Mouse (Mus musculus) CH12.LX (cell line): ENCODE results near the gene Ttc34. TPM values are rescaled to one million over a fixed set of nuclear protein-coding genes. Genes with fewer than 3 reads are reported as not detected.

Experiments
- DNase-seq: peaks from one replicate; pipeline ENCODE4 v3.0.0-alpha.2; 2013; ENCODE audit errors: extremely low read depth
- H3K27ac ChIP-seq: 2 replicates; pipeline ENCODE4 v1.5.1; 2012; ENCODE audit warnings: low read depth, mild to moderate bottlenecking, control low read depth, moderate library complexity; ENCODE audit not compliant: insufficient read depth
- H3K27me3 ChIP-seq: replicated peaks from 2 replicates; pipeline ENCODE3; 2012; ENCODE audit warnings: inconsistent platforms
- H3K36me3 ChIP-seq, 2 experiments: replicated peaks in 1 of 2; 2 replicates each; pipeline versions ENCODE3 to v1.6.1; 2012; ENCODE audit warnings: inconsistent platforms in 1 of 2, low read length in 1 of 2, mild to moderate bottlenecking in 1 of 2, mixed read lengths in 1 of 2, moderate library complexity in 1 of 2; ENCODE audit not compliant: control insufficient read depth in 1 of 2, insufficient read depth in 1 of 2
- H3K4me1 ChIP-seq, 2 experiments: 2 replicates each; pipeline ENCODE4 v1.6.1; 2012; ENCODE audit warnings: inconsistent platforms in 1 of 2, moderate library complexity in 1 of 2; ENCODE audit not compliant: insufficient read depth in 2 of 2, control insufficient read depth in 1 of 2
- H3K4me2 ChIP-seq: 2 replicates; pipeline ENCODE4 v1.6.1; 2012; ENCODE audit warnings: low read depth, mild to moderate bottlenecking, control low read depth; ENCODE audit not compliant: poor library complexity, insufficient read depth, severe bottlenecking
- H3K4me3 ChIP-seq, 3 experiments: fragments of 150-350 bp in 1 of 3; sonication (generic) in 1 of 3; replicated peaks in 1 of 3; 2 replicates each; pipeline versions ENCODE3 to v1.5.1; 2011 to 2012; ENCODE audit warnings: low read depth in 2 of 3, low read length in 2 of 3, mild to moderate bottlenecking in 2 of 3, moderate library complexity in 2 of 3, control low read depth in 1 of 3, improper control_type of control experiment in 1 of 3, inconsistent platforms in 1 of 3, mixed read lengths in 1 of 3; ENCODE audit not compliant: poor library complexity in 1 of 3
- H3K79me2 ChIP-seq: replicated peaks from 2 replicates; pipeline ENCODE4 v1.6.1; 2012; ENCODE audit warnings: mild to moderate bottlenecking, moderate library complexity; ENCODE audit not compliant: control insufficient read depth, poor library complexity, insufficient read depth, severe bottlenecking; ENCODE audit errors: extremely low read depth
- H3K9ac ChIP-seq: 2 replicates; pipeline ENCODE4 v1.6.1; 2012; ENCODE audit warnings: low read depth, mild to moderate bottlenecking, control low read depth, moderate library complexity; ENCODE audit not compliant: insufficient read depth
- H3K9me3 ChIP-seq: replicated peaks from 2 replicates; pipeline ENCODE3; 2012; ENCODE audit warnings: low read length, inconsistent platforms, mixed read lengths
- EP300 ChIP-seq: IDR thresholded peaks from 2 replicates; pipeline ENCODE4 v1.6.1; 2011; ENCODE audit warnings: low read length, improper control_type of control experiment
- ETS1 ChIP-seq: conservative IDR thresholded peaks from 2 replicates; pipeline ENCODE4 v1.6.1; 2012; ENCODE audit warnings: low read depth, mild to moderate bottlenecking, inconsistent platforms, low read length, improper control_type of control experiment, moderate library complexity
- GABPA ChIP-seq: IDR thresholded peaks from 2 replicates; pipeline ENCODE4 v1.6.1; 2012; ENCODE audit warnings: low read depth, low read length, improper control_type of control experiment, inconsistent platforms; ENCODE audit not compliant: insufficient replicate concordance
- HCFC1 ChIP-seq: IDR thresholded peaks from 2 replicates; pipeline ENCODE4 v1.6.1; 2012; ENCODE audit warnings: low read depth, mild to moderate bottlenecking, inconsistent platforms, low read length, improper control_type of control experiment
- JUN ChIP-seq: IDR thresholded peaks from 2 replicates; pipeline ENCODE4 v1.6.1; 2011; ENCODE audit warnings: low read depth, mild to moderate bottlenecking, low read length, improper control_type of control experiment, moderate library complexity; ENCODE audit not compliant: insufficient read depth
- JUND ChIP-seq: conservative IDR thresholded peaks from 2 replicates; pipeline ENCODE4 v1.6.1; 2011; ENCODE audit warnings: low read depth, low read length, improper control_type of control experiment
- MAFK ChIP-seq: IDR thresholded peaks from 2 replicates; pipeline ENCODE4 v1.6.1; 2011; ENCODE audit warnings: low read length, improper control_type of control experiment; ENCODE audit not compliant: insufficient replicate concordance
- MAZ ChIP-seq: IDR thresholded peaks from 2 replicates; pipeline ENCODE4 v1.6.1; 2012; ENCODE audit warnings: low read depth, mild to moderate bottlenecking, inconsistent platforms, low read length, improper control_type of control experiment, moderate library complexity
- MEF2A ChIP-seq: IDR thresholded peaks from 2 replicates; pipeline ENCODE4 v1.6.1; 2014; ENCODE audit warnings: low read depth, mild to moderate bottlenecking, inconsistent platforms, low read length, improper control_type of control experiment, borderline replicate concordance
- MXI1 ChIP-seq: IDR thresholded peaks from 2 replicates; pipeline ENCODE4 v1.6.1; 2011; ENCODE audit warnings: mild to moderate bottlenecking, low read depth, low read length, improper control_type of control experiment
- NELFE ChIP-seq: IDR thresholded peaks from 2 replicates; pipeline ENCODE4 v1.6.1; 2011; ENCODE audit warnings: low read depth, low read length, improper control_type of control experiment
- NRF1 ChIP-seq: IDR thresholded peaks from 2 replicates; pipeline ENCODE4 v1.6.1; 2014; ENCODE audit warnings: low read depth, mild to moderate bottlenecking, inconsistent platforms, low read length, improper control_type of control experiment, moderate library complexity
- PAX5 ChIP-seq: IDR thresholded peaks from 2 replicates; pipeline ENCODE4 v1.6.1; 2012; ENCODE audit warnings: low read length, inconsistent platforms, mixed read lengths
- POLR2A ChIP-seq: IDR thresholded peaks from 2 replicates; pipeline ENCODE4 v1.6.1; 2011; ENCODE audit warnings: low read depth, mild to moderate bottlenecking, improper control_type of control experiment, low read length
- RAD21 ChIP-seq: IDR thresholded peaks from 2 replicates; pipeline ENCODE4 v1.6.1; 2011; ENCODE audit warnings: low read depth, mild to moderate bottlenecking, low read length, improper control_type of control experiment, moderate library complexity
- RCOR1 ChIP-seq: conservative IDR thresholded peaks from 2 replicates; pipeline ENCODE4 v1.6.1; 2012; ENCODE audit warnings: low read depth, mild to moderate bottlenecking, inconsistent platforms, low read length, improper control_type of control experiment
- SIN3A ChIP-seq: IDR thresholded peaks from 2 replicates; pipeline ENCODE4 v1.6.1; 2012; ENCODE audit warnings: low read length, improper control_type of control experiment, inconsistent platforms
- TBP ChIP-seq: conservative IDR thresholded peaks from 2 replicates; pipeline ENCODE4 v1.6.1; 2011; ENCODE audit warnings: low read depth, low read length, improper control_type of control experiment
- TCF12 ChIP-seq: IDR thresholded peaks from 2 replicates; pipeline ENCODE4 v1.6.1; 2014; ENCODE audit warnings: low read depth, mild to moderate bottlenecking, inconsistent platforms, low read length, improper control_type of control experiment
- USF1 ChIP-seq: IDR thresholded peaks from 2 replicates; pipeline ENCODE4 v1.6.1; 2014; ENCODE audit warnings: low read depth, mild to moderate bottlenecking, inconsistent platforms, low read length, improper control_type of control experiment
- USF2 ChIP-seq: conservative IDR thresholded peaks from 2 replicates; pipeline ENCODE4 v1.6.1; 2011; ENCODE audit warnings: low read depth, low read length, improper control_type of control experiment
- ZC3H11A ChIP-seq: IDR thresholded peaks from 2 replicates; pipeline ENCODE4 v1.6.1; 2012; ENCODE audit warnings: low read depth, mild to moderate bottlenecking, inconsistent platforms, low read length, improper control_type of control experiment
- ZKSCAN1 ChIP-seq: IDR thresholded peaks from 2 replicates; pipeline ENCODE4 v1.6.1; 2012; ENCODE audit warnings: low read depth, inconsistent platforms, low read length, improper control_type of control experiment, borderline replicate concordance
- ZMIZ1 ChIP-seq: IDR thresholded peaks from 2 replicates; pipeline ENCODE4 v1.6.1; 2012; ENCODE audit warnings: low read depth, mild to moderate bottlenecking, inconsistent platforms, low read length, improper control_type of control experiment
- ZNF384 ChIP-seq: IDR thresholded peaks from 2 replicates; pipeline ENCODE4 v1.6.1; 2012; ENCODE audit warnings: low read depth, low read length, improper control_type of control experiment, inconsistent platforms
- dilution Hi-C: fragments of 300-500 bp; cut with MboI; formaldehyde crosslinking; loops from 2 replicates; pipeline ENCODE4 v1.14.3; 2020; ENCODE audit warnings: low sequenced_read_pairs; ENCODE audit not compliant: extremely low pct_unique_long_range_greater_than_20kb, extremely low pct_ligation_motif_present
- in situ Hi-C: fragments of 300-500 bp; cut with MboI; formaldehyde crosslinking; loops from 3 replicates; pipeline ENCODE4 v1.14.3; 2019; ENCODE audit warnings: low sequenced_read_pairs, low pct_ligation_motif_present, low pct_unique_long_range_greater_than_20kb, mixed read lengths
- polyA plus RNA-seq: library from polyadenylated mRNA; unstranded; fragments of >175 nt; gene quantifications from 2 replicates; pipeline ENCODE4 v1.2.1, GENCODE M21; 2012; ENCODE audit warnings: low read depth; ENCODE audit not compliant: insufficient read length
- total RNA-seq, 2 experiments: library from RNA; depleted of rRNA; stranded (reverse); fragments of 300-350 nt in 1 of 2; fragments of >200 nt in 1 of 2; gene quantifications; 2 replicates each; pipeline ENCODE4 v1.2.3; 2012 to 2014

Gene Ttc34
- total and polyA plus RNA-seq, 3 experiments = not detected

GRCm38 (mm10) chr4:154898506-154899446, 61.5 kb downstream of the Ttc34 start, which contains the start of gene Fam213b:
Gene Fam213b, minus strand, starts transcription at chr4:154899135.
- TF ChIP-seq EP300 = no peak
- TF ChIP-seq RCOR1 = no peak
- peak; percentile 89 for TF ChIP-seq NRF1
- TF ChIP-seq HCFC1 = peak; percentile 16; the same call in 1 of the 2 replicates
- TF ChIP-seq ZKSCAN1 = no peak
- peak; percentile 66; the same call in 1 of the 2 replicates for TF ChIP-seq TBP
- peak; percentile 62 for TF ChIP-seq NELFE
- peak; percentile 23; the same call in 1 of the 2 replicates for TF ChIP-seq ZMIZ1
- no peak for TF ChIP-seq PAX5
- TF ChIP-seq ZNF384 = no peak
- TF ChIP-seq TCF12 = 0 out of 2 replicates have a peak, but pooled peaks have one; percentile 47
- peak; percentile 90 for TF ChIP-seq USF1
- TF ChIP-seq POLR2A = peak; percentile 75
- peak; percentile 85 for TF ChIP-seq USF2
- no peaks in the 10 kb centered on the region for H3K36me3 ChIP-seq
- peak within 1 kb of the TSS; percentile 22 for H3K4me2 ChIP-seq
- dilution Hi-C loops (loop anchor here (25.0 kb wide), 1 partner anchor 139 kb away; no protein-coding TSS in a partner anchor), in situ Hi-C loops (no loop called here)
- H3K9ac ChIP-seq = peak within 1 kb of the TSS; percentile 39
- H3K4me3 ChIP-seq = peak within 1 kb of the TSS; percentile 37 to 62 (median 54)
- no peaks in the 10 kb centered on the region for H3K79me2 ChIP-seq
- no peak within 1 kb of the TSS for H3K27ac ChIP-seq
- H3K27me3 ChIP-seq = peaks cover 1% of the 10 kb centered on the region
- H3K4me1 ChIP-seq = peaks cover 22 to 26% of the 10 kb centered on the region in 2 experiments
- DNase-seq = peak; percentile 77
- H3K9me3 ChIP-seq = peaks cover 11% of the 10 kb centered on the region

DNA sequence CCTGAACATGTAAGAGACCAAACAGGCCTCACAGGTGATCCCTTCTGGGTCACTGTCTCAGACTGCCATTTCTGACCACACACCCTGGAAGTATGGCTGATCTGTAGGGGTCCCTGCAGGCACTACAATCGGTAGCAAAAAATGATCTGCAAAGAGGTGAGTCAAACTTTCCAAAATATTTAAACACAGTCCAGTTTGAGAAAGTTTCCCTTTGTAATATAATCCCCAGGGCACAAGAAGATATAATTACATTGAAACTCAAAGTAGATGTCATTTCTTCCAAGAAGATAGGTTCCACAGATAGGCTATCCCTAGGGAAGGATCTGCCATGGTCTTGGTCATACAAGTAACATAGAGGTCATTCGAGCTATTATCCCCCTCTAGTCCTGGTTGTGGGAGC, 65.1 kb downstream of the Ttc34 start:
- Histone ChIP-seq H3K27me3 (no peaks in the 10 kb centered on the region), H3K79me2 (peaks cover 9% of the 10 kb centered on the region), H3K36me3 (no peaks in the 10 kb centered on the region), H3K4me1 (peaks cover 22% of the 10 kb centered on the region in 2 experiments)
- TF ChIP-seq MAZ (no peak), JUND (peak; percentile 73), RCOR1 (no peak), MXI1 (no peak), MEF2A (peak; percentile 71; the same call in 1 of the 2 replicates), POLR2A (no peak), EP300 (peak; percentile 26; the same call in 1 of the 2 replicates), ZC3H11A (no peak), NELFE (no peak), ETS1 (peak; percentile 77), NRF1 (no peak), MAFK (no peak), TBP (no peak), ZKSCAN1 (no peak), RAD21 (no peak), JUN (peak; percentile 73), GABPA (no peak), SIN3A (no peak)
- TF ChIP-seq, all 38 proteins: peak for 5
- dilution Hi-C loops = no loop called here
- Histone ChIP-seq H3K4me3 (no peak overlapping the region), H3K4me2 (no peak overlapping the region), H3K9me3 (peaks cover 11% of the 10 kb centered on the region), H3K27ac (no peak overlapping the region), H3K9ac (no peak overlapping the region)
- DNase-seq = no peak
- in situ Hi-C loops = no loop called here
